Mouse (Mus musculus): ENCODE measurements around the gene Gm10272. TPM values are rescaled to one million over a fixed set of nuclear protein-coding genes. Genes with fewer than 3 reads are reported as not detected.
"Not testable (repeated sequence)": the region's sequence is repeated elsewhere in the genome, so short reads cannot be mapped to it uniquely, and the experiment has no call there.

Gm10272 gene
- polyA plus RNA-seq, 1 experiment from 2014 or later = not detected

DNA sequence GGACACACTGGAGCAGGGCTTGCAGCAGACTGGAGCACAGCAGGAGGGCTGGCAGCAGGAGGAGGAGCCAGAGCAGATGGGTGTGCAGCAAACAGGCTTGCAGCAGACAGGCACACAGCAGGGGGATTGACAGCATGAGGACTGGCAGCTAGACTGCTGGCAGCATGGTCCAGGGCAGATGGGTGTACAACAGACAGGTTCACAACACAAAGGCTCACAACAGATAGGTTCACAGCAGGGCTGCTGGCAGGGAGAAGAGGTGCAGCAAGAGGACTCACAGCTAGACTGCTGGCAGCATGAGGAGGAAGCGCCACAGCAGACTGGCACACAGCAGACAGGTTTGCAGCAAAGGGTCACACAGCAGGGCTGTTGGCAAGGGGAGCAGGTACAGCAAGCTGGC, 44.3 kb downstream of the Gm10272 start:
- H3K4me3 ChIP-seq (ENCODE audit: low read length); H3K27me3 ChIP-seq (ENCODE audit: control insufficient read depth, insufficient read depth, low read length); H3K27ac ChIP-seq (ENCODE audit: low read length); H3K9ac ChIP-seq (ENCODE audit: low read length); ATAC-seq (replicated peaks; ENCODE audit: extremely low read depth, insufficient read depth, low FRiP score); H3K9me3 ChIP-seq (replicated peaks; ENCODE audit: control insufficient read depth, low read length); H3K36me3 ChIP-seq (ENCODE audit: control insufficient read depth, insufficient read depth); H3K4me1 ChIP-seq (ENCODE audit: control insufficient read depth, insufficient read depth, low read length); H3K4me2 ChIP-seq (ENCODE audit: low read depth, low read length): not testable (repeated sequence)
- WGBS = 71% methylated on average over 1 of the region's 1 CpGs

DNA sequence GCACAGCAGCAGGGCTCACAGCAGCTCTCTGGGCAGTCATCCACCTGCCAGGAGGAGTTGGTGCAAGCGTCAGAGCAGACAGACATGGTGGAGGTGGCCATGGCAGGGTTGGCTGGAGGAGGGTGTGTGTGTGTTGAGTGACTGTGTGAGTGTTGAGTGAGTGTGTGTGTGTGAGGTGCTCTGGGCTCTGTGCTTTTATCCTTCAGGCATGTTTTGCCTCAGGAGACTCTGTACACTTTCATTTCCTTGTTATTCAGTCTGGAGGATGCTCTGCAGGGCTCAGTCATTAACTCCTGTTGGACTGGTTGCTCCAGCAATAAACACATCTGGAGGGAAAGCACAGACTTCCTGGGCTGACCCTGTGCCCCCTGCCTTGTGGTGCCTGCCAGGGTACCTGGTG, 44.8 kb downstream of the Gm10272 start, which contains the start of gene Gm9736:
Gene Gm9736 (minus strand): TSS at position 101 of the 400 bp plus-strand sequence.
- WGBS = 70% methylated on average over 1 of the region's 1 CpGs
- H3K27ac ChIP-seq (ENCODE audit: low read length); H3K9ac ChIP-seq (ENCODE audit: low read length); H3K4me2 ChIP-seq (ENCODE audit: low read depth, low read length); H3K4me3 ChIP-seq (ENCODE audit: low read length); H3K36me3 ChIP-seq (ENCODE audit: control insufficient read depth, insufficient read depth); H3K27me3 ChIP-seq (ENCODE audit: control insufficient read depth, insufficient read depth, low read length); ATAC-seq (replicated peaks; ENCODE audit: extremely low read depth, insufficient read depth, low FRiP score); H3K4me1 ChIP-seq (ENCODE audit: control insufficient read depth, insufficient read depth, low read length); H3K9me3 ChIP-seq (replicated peaks; ENCODE audit: control insufficient read depth, low read length): not testable (repeated sequence)

DNA sequence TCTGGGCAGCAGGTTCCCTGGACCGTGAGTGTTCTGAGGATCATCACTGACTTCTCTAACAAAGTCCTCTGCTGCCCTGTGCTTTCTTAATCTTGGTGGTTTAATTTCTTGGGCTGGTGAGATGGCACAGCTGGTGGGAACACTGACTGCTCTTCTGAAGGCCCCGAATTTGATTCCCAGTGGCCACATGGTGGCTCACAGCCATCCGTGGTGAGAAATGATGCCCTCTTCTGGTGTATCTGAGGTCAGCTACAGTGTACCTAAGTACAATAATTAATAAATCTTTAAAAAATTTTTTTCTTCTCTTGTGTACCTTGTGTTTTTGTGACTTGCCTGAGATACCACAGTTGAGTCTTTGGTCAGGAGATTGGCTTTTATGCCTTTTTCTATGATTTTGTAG, 45.9 kb downstream of the Gm10272 start:
- 59% methylated on average over 3 of the region's 3 CpGs for WGBS
- not testable (repeated sequence) for H3K9ac ChIP-seq (ENCODE audit: low read length); H3K27me3 ChIP-seq (ENCODE audit: control insufficient read depth, insufficient read depth, low read length); H3K4me1 ChIP-seq (ENCODE audit: control insufficient read depth, insufficient read depth, low read length); H3K4me3 ChIP-seq (ENCODE audit: low read length); ATAC-seq (replicated peaks; ENCODE audit: extremely low read depth, insufficient read depth, low FRiP score); H3K4me2 ChIP-seq (ENCODE audit: low read depth, low read length); H3K9me3 ChIP-seq (replicated peaks; ENCODE audit: control insufficient read depth, low read length); H3K27ac ChIP-seq (ENCODE audit: low read length); H3K36me3 ChIP-seq (ENCODE audit: control insufficient read depth, insufficient read depth)

DNA sequence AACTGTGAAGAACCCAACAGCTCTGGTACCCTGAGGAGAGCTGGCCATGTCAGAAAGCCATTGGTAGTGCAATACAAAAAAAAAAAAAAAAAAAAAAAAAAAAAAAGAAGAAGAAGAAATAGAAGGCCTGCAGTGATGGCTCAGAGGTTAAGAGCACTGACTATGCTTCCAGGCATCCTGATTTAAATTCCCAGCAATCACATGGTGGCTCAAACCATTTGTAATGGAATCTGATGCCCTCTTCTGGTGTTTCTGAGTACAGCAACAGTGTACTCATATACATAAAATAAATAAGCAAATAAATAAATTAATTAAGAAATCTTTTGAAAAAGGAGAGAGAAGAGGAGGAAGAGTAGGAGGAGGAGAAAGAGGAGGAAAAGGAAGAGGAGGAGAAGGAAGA, 47.0 kb downstream of the Gm10272 start:
- no peaks in the 10 kb centered on the region for H3K4me1 ChIP-seq (ENCODE audit: control insufficient read depth, insufficient read depth, low read length)
- ATAC-seq (replicated peaks; ENCODE audit: extremely low read depth, insufficient read depth, low FRiP score) = no peak
- no peak overlapping the region for H3K9ac ChIP-seq (ENCODE audit: low read length)
- no peaks in the 10 kb centered on the region for H3K9me3 ChIP-seq (replicated peaks; ENCODE audit: control insufficient read depth, low read length)
- H3K27ac ChIP-seq (ENCODE audit: low read length) = no peak overlapping the region
- no peaks in the 10 kb centered on the region for H3K36me3 ChIP-seq (ENCODE audit: control insufficient read depth, insufficient read depth)
- no peak overlapping the region for H3K4me2 ChIP-seq (ENCODE audit: low read depth, low read length)
- no peak overlapping the region for H3K4me3 ChIP-seq (ENCODE audit: low read length)
- H3K27me3 ChIP-seq (ENCODE audit: control insufficient read depth, insufficient read depth, low read length) = no peaks in the 10 kb centered on the region

Other genes with a start within 250 kb of the Gm10272 start
- 23.2 and 24.5 TPM in 2 replicates for gene Fam207a, start 190.8 kb upstream of the Gm10272 start, polyA plus RNA-seq (2015; fragmentation: Nextera tagmentation; extraction: Ambion mirVana)
- gene Itgb2, start 176.4 kb upstream of the Gm10272 start, polyA plus RNA-seq (2015; fragmentation: Nextera tagmentation; extraction: Ambion mirVana) = 4.7 and 8.7 TPM in 2 replicates
- 127 and 132 TPM in 2 replicates for gene Pttg1ip, start 124.9 kb upstream of the Gm10272 start, polyA plus RNA-seq (2015; fragmentation: Nextera tagmentation; extraction: Ambion mirVana)
- gene Sumo3, start 100.5 kb upstream of the Gm10272 start, polyA plus RNA-seq (2015; fragmentation: Nextera tagmentation; extraction: Ambion mirVana) = 157 and 170 TPM in 2 replicates
- gene Gm49325, start 100.4 kb upstream of the Gm10272 start, polyA plus RNA-seq (2015; fragmentation: Nextera tagmentation; extraction: Ambion mirVana) = 4.6 TPM in 1 of 2 replicates, not detected in the other
- 85.4 and 91.0 TPM in 2 replicates for gene Ube2g2, start 84.4 kb upstream of the Gm10272 start, polyA plus RNA-seq (2015; fragmentation: Nextera tagmentation; extraction: Ambion mirVana)
- gene Tspear, start 20.1 kb upstream of the Gm10272 start, polyA plus RNA-seq (2015; fragmentation: Nextera tagmentation; extraction: Ambion mirVana) = 0.10 and 0.28 TPM in 2 replicates
- not detected in 2 replicates for gene Gm19402, start 15.9 kb upstream of the Gm10272 start, polyA plus RNA-seq (2015; fragmentation: Nextera tagmentation; extraction: Ambion mirVana)
- not detected in 2 replicates for gene Gm9508, start 9.4 kb upstream of the Gm10272 start, polyA plus RNA-seq (2015; fragmentation: Nextera tagmentation; extraction: Ambion mirVana)
- gene Gm10024, start 4.8 kb downstream of the Gm10272 start, polyA plus RNA-seq (2015; fragmentation: Nextera tagmentation; extraction: Ambion mirVana) = not detected in 2 replicates
- gene Gm10142, start 9.2 kb downstream of the Gm10272 start, polyA plus RNA-seq (2015; fragmentation: Nextera tagmentation; extraction: Ambion mirVana) = not detected in 2 replicates
- not detected in 2 replicates for gene Krtap12-1, start 14.0 kb downstream of the Gm10272 start, polyA plus RNA-seq (2015; fragmentation: Nextera tagmentation; extraction: Ambion mirVana)
- gene Gm10100, start 19.9 kb downstream of the Gm10272 start, polyA plus RNA-seq (2015; fragmentation: Nextera tagmentation; extraction: Ambion mirVana) = not detected in 2 replicates
- not detected in 2 replicates for gene Gm18596, start 36.0 kb downstream of the Gm10272 start, polyA plus RNA-seq (2015; fragmentation: Nextera tagmentation; extraction: Ambion mirVana)
- not detected in 2 replicates for gene Gm9736, start 44.7 kb downstream of the Gm10272 start, polyA plus RNA-seq (2015; fragmentation: Nextera tagmentation; extraction: Ambion mirVana)
- not detected in 2 replicates for gene Gm3233, start 53.1 kb downstream of the Gm10272 start, polyA plus RNA-seq (2015; fragmentation: Nextera tagmentation; extraction: Ambion mirVana)
- not detected in 2 replicates for gene Gm3238, start 64.7 kb downstream of the Gm10272 start, polyA plus RNA-seq (2015; fragmentation: Nextera tagmentation; extraction: Ambion mirVana)
- not detected in 2 replicates for gene Gm7138, start 70.3 kb downstream of the Gm10272 start, polyA plus RNA-seq (2015; fragmentation: Nextera tagmentation; extraction: Ambion mirVana)
- not detected in 2 replicates for gene Gm3250, start 75.9 kb downstream of the Gm10272 start, polyA plus RNA-seq (2015; fragmentation: Nextera tagmentation; extraction: Ambion mirVana)
- not detected in 2 replicates for gene Gm7137, start 81.6 kb downstream of the Gm10272 start, polyA plus RNA-seq (2015; fragmentation: Nextera tagmentation; extraction: Ambion mirVana)
- gene Gm9639, start 88.5 kb downstream of the Gm10272 start, polyA plus RNA-seq (2015; fragmentation: Nextera tagmentation; extraction: Ambion mirVana) = not detected in 2 replicates
- gene Gm19668, start 92.5 kb downstream of the Gm10272 start, polyA plus RNA-seq (2015; fragmentation: Nextera tagmentation; extraction: Ambion mirVana) = not detected in 2 replicates
- gene Gm9507, start 105.2 kb downstream of the Gm10272 start, polyA plus RNA-seq (2015; fragmentation: Nextera tagmentation; extraction: Ambion mirVana) = not detected in 2 replicates
- gene Gm2696, start 108.1 kb downstream of the Gm10272 start, polyA plus RNA-seq (2015; fragmentation: Nextera tagmentation; extraction: Ambion mirVana) = not detected in 2 replicates
- gene Krtap10-4, start 120.5 kb downstream of the Gm10272 start, polyA plus RNA-seq (2015; fragmentation: Nextera tagmentation; extraction: Ambion mirVana) = not detected in 2 replicates
- not detected in 2 replicates for gene Krtap10-10, start 129.3 kb downstream of the Gm10272 start, polyA plus RNA-seq (2015; fragmentation: Nextera tagmentation; extraction: Ambion mirVana)
- not detected in 2 replicates for gene Gm36176, start 140.2 kb downstream of the Gm10272 start, polyA plus RNA-seq (2015; fragmentation: Nextera tagmentation; extraction: Ambion mirVana)
- not detected in 2 replicates for gene Gm10318, start 146.2 kb downstream of the Gm10272 start, polyA plus RNA-seq (2015; fragmentation: Nextera tagmentation; extraction: Ambion mirVana)
- not detected in 2 replicates for gene Gm3285, start 155.3 kb downstream of the Gm10272 start, polyA plus RNA-seq (2015; fragmentation: Nextera tagmentation; extraction: Ambion mirVana)
- 1.2 and 1.4 TPM in 2 replicates for gene Lrrc3, start 195.9 kb downstream of the Gm10272 start, polyA plus RNA-seq (2015; fragmentation: Nextera tagmentation; extraction: Ambion mirVana)

Measured in heart, embryonic 16.5 days (tissue).